Mouse (Mus musculus) forebrain, embryonic 15.5 days (tissue): Measurements from ENCODE around the gene Khdc1c. TPM values are rescaled to one million over a fixed set of nuclear protein-coding genes. Genes with fewer than 3 reads are reported as not detected.
A peak's percentile ranks its signal among the peaks of the same experiment; 100 is the strongest.
"Not testable (repeated sequence)": the region's sequence is repeated elsewhere in the genome, so short reads cannot be mapped to it uniquely, and the experiment has no call there.

Experiments
- ATAC-seq: fragments of 200-750 bp; cut with Nextera tagmentation; replicated peaks from 2 replicates; pipeline ENCODE4 v1.8.0; 2017; ENCODE audit warnings: mild to moderate bottlenecking, moderate TSS enrichment, moderate library complexity
- H3K27ac ChIP-seq: fragments of 300-500 bp; sonication (generic); replicated peaks from 2 replicates; pipeline ENCODE4 v1.5.1; 2015; ENCODE audit warnings: mild to moderate bottlenecking, inconsistent platforms
- H3K27me3 ChIP-seq: fragments of 300-500 bp; sonication (generic); 2 replicates; pipeline ENCODE4 v1.6.1; 2015; ENCODE audit warnings: inconsistent platforms
- H3K36me3 ChIP-seq: fragments of 300-500 bp; sonication (generic); 2 replicates; pipeline ENCODE4 v1.6.1; 2015; ENCODE audit warnings: mild to moderate bottlenecking, inconsistent platforms
- H3K4me1 ChIP-seq: fragments of 300-500 bp; sonication (generic); 2 replicates; pipeline ENCODE4 v1.6.1; 2015; ENCODE audit warnings: inconsistent platforms
- H3K4me2 ChIP-seq: fragments of 300-500 bp; sonication (generic); replicated peaks from 2 replicates; pipeline ENCODE4 v1.6.1; 2015; ENCODE audit warnings: mild to moderate bottlenecking, inconsistent platforms
- H3K4me3 ChIP-seq: fragments of 300-500 bp; sonication (generic); 2 replicates; pipeline ENCODE4 v1.5.1; 2015; ENCODE audit warnings: mild to moderate bottlenecking, inconsistent platforms
- H3K9ac ChIP-seq: fragments of 300-500 bp; sonication (generic); replicated peaks from 2 replicates; pipeline ENCODE4 v1.6.1; 2015; ENCODE audit warnings: mild to moderate bottlenecking, inconsistent platforms
- H3K9me3 ChIP-seq: fragments of 300-500 bp; sonication (generic); 2 replicates; pipeline ENCODE4 v1.6.1; 2016; ENCODE audit warnings: inconsistent platforms
- WGBS: fragments of 180-500 bp; shearing (Covaris S2); methylation state at CpG from one replicate; pipeline ENCODE4 v1.1.7; 2015; ENCODE audit warnings: mixed read lengths; 5-methylcytosine and 5-hydroxymethylcytosine counted together
- polyA plus RNA-seq: library from polyadenylated mRNA; unstranded; fragments of >200 nt; fragmentation: Nextera tagmentation; extraction: Ambion mirVana; gene quantifications from 2 replicates; pipeline ENCODE4 v1.2.1, GENCODE M21; 2015

Gene Khdc1c
- polyA plus RNA-seq = not detected in 2 replicates

DNA sequence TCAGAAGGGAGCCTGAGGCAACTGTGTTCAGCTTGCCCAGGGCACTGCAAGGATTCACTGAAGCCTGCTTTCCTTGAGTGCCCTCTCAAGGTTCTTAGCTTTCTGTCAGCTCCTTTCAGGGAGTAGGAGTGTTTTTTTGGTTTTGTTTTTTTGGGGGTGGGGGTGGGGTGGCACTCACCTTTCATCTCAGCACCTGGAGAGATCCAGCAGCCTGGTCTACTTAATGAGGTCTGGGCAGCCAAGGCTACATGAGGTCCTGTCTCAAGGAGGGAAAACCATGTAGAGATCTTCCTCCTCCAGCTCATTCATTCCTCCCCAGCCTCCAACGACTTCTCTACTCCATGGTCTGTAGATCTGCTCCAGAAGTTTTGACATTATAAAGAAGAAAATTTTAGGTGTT is at the start of gene Khdc1c:
TSS of gene Khdc1c (plus strand) at position 301 of the 400 bp plus-strand sequence.
- not testable (repeated sequence) for H3K27me3 ChIP-seq

DNA sequence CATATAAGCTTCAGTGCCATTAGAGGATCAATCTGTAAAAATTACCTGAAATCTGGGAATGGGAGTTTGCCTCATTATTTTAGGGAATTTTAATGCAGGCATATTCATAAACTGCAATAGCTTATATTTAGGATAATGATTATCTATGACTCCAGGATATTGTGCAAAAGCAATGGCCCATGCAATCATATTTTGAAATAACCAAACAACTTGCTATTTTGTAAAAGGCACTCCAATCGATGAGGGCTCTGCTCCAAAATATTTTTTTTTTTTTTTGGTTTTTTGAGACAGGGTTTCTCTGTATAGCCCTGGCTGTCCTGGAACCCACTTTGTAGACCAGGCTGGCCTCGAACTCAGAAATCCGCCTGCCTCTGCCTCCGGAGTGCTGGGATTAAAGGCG is 47.9 kb upstream of the Khdc1c start:
- 91% methylated on average over 5 of the region's 5 CpGs for WGBS
- not testable (repeated sequence) for H3K4me3 ChIP-seq, ATAC-seq, H3K36me3 ChIP-seq, H3K9ac ChIP-seq, H3K9me3 ChIP-seq, H3K4me2 ChIP-seq, H3K27me3 ChIP-seq, H3K4me1 ChIP-seq, H3K27ac ChIP-seq

More for the DNA sequence above, at the start of gene Khdc1c:
- not testable (repeated sequence) for H3K4me2 ChIP-seq, H3K27ac ChIP-seq, H3K9me3 ChIP-seq, H3K9ac ChIP-seq, H3K4me1 ChIP-seq, ATAC-seq, H3K4me3 ChIP-seq, H3K36me3 ChIP-seq
- WGBS = 76% methylated on average over 1 of the region's 1 CpGs

DNA sequence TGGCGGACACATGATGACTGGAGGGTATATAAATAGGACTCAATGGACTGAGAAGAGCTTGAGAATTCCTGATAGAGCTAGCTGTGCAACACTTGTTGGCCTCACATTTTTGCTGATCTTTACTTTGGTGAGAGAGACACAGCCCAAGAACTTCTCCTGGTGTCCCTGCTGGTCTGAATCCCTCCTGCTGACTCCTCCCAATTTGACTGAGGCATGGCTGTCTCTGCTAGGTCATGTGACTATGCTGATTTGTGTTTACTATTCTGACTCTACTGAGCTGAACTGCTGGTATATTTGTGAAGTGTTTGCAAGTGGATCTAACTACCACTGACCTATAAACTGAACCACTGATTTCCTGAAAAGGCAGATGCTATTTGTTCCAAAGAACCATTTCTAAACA is 46.5 kb upstream of the Khdc1c start:
- ATAC-seq = no peak
- 0 out of 2 replicates have a peak, but pooled peaks cover 3% of the 10 kb centered on the region for H3K4me1 ChIP-seq
- H3K27ac ChIP-seq = no peak overlapping the region
- no peaks in the 10 kb centered on the region for H3K9me3 ChIP-seq
- WGBS = 97% methylated on average over 1 of the region's 1 CpGs
- H3K4me2 ChIP-seq = no peak overlapping the region
- H3K36me3 ChIP-seq = no peaks in the 10 kb centered on the region
- H3K9ac ChIP-seq = no peak overlapping the region
- H3K27me3 ChIP-seq = no peaks in the 10 kb centered on the region
- H3K4me3 ChIP-seq = no peak overlapping the region

DNA sequence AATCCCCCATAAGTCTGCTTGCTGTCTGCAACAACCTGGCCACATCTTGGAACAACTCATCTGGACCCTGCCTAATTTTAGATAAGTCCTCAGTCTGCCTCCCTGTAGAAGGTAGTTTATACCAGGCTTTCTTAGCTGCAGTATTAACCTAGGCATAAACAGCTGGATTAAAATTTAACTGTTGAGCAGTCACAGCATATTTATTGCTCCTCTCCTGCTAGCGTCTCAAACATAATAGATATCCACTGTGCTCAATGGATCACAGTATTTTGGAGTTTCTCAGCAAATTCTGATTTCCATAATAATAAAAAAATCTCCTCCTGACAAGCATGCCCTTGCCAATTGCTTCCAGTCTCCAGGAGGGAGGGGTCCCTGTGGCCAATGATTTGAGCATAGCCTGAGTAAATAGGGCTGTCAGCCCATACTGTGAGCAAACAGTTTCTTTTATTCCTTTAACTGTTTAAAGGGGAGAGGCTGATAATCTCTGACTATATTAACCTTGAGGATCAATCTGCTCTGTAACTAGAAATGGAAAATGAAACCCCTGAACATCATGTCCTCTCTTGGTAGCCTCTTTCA is 44.0 kb upstream of the Khdc1c start:
- WGBS = 27% methylated on average over 1 of the region's 1 CpGs
- H3K27me3 ChIP-seq = no peaks in the 10 kb centered on the region
- H3K9ac ChIP-seq = no peak overlapping the region
- no peak for ATAC-seq
- H3K4me2 ChIP-seq = no peak overlapping the region
- H3K36me3 ChIP-seq = no peaks in the 10 kb centered on the region
- no peaks in the 10 kb centered on the region for H3K9me3 ChIP-seq
- H3K4me3 ChIP-seq = no peak overlapping the region
- H3K27ac ChIP-seq = no peak overlapping the region
- 0 out of 2 replicates have a peak, but pooled peaks cover 3% of the 10 kb centered on the region for H3K4me1 ChIP-seq

DNA sequence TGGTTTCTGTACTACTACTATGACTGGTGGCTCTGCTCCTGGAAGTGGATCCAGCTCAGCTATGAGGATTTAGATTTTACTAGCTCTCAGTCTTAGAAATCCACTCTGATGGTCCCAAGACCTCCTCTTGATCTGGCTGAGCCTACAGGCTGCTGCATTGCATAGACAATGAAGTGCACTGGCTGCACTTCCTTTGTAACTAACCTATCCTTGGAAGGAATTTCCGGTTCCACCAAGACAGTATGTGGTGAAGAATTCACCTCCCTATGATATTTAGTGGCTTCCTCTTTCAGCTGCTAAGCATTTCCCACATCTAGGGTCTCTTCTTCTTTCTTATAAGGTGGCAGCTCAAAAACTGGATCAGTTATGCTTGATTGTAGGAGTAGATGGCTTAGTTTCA is 43.5 kb upstream of the Khdc1c start:
- Histone ChIP-seq H3K9me3 (no peaks in the 10 kb centered on the region), H3K27ac (no peak overlapping the region), H3K27me3 (no peaks in the 10 kb centered on the region), H3K9ac (no peak overlapping the region), H3K4me2 (no peak overlapping the region), H3K36me3 (no peaks in the 10 kb centered on the region), H3K4me1 (0 out of 2 replicates have a peak, but pooled peaks cover 3% of the 10 kb centered on the region), H3K4me3 (no peak overlapping the region)
- no peak for ATAC-seq
- WGBS = 84% methylated on average over 1 of the region's 1 CpGs

DNA sequence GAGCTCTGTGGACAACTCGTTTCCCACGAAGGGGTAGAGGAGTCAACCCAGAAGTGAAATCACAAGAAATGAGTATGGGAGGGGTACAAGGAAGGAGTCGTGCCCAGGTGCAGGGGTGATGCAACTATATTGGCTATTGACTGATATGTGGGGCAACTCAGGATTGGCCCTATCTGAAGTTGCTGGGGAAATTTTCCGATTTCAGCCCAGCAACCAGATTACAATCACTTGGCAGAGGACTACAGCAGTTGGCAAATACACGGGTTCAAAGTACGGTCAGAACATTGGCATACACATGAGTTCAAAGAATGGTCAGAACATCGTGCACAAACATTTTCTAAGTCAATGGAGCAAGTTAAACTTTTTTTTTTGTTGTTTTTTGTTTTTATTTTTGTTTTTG is 41.4 kb upstream of the Khdc1c start:
- no peak for ATAC-seq
- no peaks in the 10 kb centered on the region for H3K27me3 ChIP-seq
- WGBS = 93% methylated on average over 7 of the region's 7 CpGs
- no peaks in the 10 kb centered on the region for H3K36me3 ChIP-seq
- H3K4me1 ChIP-seq = 0 out of 2 replicates have a peak, but pooled peaks cover 3% of the 10 kb centered on the region
- H3K4me3 ChIP-seq = no peak overlapping the region
- H3K9me3 ChIP-seq = no peaks in the 10 kb centered on the region
- H3K4me2 ChIP-seq = no peak overlapping the region
- H3K9ac ChIP-seq = no peak overlapping the region
- no peak overlapping the region for H3K27ac ChIP-seq

DNA sequence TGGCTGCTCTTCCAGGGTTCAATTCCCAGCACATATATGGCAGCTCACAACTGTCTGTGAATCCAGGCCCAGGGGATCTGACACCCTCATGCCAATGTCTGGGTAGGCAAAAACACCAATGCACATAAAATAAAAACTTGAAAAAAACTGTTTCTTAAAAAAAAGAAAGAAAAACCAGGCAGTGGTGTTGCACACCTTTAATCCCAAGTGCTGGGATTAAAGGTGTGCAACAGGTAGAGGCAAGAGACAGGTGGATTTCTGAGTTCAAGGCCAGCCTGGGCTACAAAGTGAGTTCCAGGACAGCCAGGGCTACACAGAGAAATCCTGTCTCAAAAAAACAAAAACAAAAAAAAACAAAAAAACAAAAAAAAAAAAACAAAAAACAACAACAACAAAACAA is 37.0 kb upstream of the Khdc1c start:
- H3K9me3 ChIP-seq, H3K4me3 ChIP-seq, H3K27ac ChIP-seq, H3K27me3 ChIP-seq, H3K36me3 ChIP-seq, H3K4me2 ChIP-seq, H3K9ac ChIP-seq, H3K4me1 ChIP-seq, ATAC-seq: not testable (repeated sequence)

DNA sequence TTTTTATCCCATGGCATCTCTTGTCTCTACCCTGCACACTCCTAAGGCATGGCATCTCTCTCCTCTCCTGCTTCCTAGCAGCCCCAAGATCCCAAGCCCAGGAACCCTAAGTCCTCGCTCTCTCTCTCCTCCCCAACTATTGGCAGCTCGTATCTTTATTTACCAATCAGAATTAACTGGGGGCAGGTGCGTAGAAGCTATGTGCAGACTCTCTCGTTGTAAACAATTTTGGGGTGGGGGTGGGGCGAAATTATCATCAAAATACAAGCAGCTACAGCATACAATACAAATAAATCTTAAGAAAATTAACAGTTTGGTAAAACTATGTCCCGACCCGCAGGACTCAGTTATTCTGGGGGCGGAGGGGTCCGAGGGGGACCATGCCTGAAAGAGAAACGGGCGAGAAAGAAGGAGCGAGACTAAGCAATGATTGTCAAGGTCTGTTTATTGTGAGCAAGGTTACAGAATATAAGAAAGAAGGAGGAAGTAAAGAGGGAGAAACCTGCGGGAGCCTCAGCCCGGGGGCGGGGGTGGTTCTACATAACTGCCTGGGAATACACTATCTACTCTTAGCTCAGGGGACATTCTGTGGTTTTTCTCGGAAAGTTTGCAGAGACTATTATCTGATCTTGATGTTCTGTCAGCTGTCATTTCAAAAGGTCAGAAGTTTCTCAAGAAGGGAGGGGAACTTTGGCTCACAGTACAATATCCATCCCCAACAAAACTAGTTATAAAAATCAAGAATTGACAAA is 34.7 kb upstream of the Khdc1c start:
- ATAC-seq = no peak
- Histone ChIP-seq H3K4me1 (no peaks in the 10 kb centered on the region), H3K36me3 (no peaks in the 10 kb centered on the region), H3K27me3 (no peaks in the 10 kb centered on the region), H3K4me2 (no peak overlapping the region), H3K9ac (no peak overlapping the region), H3K27ac (no peak overlapping the region), H3K4me3 (no peak overlapping the region), H3K9me3 (no peaks in the 10 kb centered on the region)
- 85% methylated on average over 16 of the region's 16 CpGs for WGBS

DNA sequence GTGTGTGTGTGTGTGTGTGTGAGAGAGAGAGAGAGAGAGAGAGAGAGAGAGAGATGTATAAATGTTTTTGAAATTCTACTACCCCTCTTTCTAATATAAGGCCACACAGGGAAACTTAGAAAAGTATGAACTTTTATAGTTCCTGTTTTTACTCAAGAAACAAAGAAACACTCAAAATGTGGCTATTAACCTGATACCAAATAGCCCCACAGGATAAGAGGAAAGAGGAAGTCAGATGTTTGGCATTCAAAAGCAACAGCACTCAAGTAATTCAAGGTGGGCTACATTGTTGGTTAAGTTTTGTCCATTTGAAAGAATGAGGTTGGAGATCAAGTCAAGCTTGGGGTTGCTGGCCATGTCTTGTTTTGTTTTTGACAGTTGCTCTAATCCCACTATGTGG is 32.3 kb upstream of the Khdc1c start:
- H3K27ac ChIP-seq = no peak overlapping the region
- H3K9ac ChIP-seq = no peak overlapping the region
- no peaks in the 10 kb centered on the region for H3K27me3 ChIP-seq
- no peaks in the 10 kb centered on the region for H3K4me1 ChIP-seq
- H3K4me3 ChIP-seq = no peak overlapping the region
- no peaks in the 10 kb centered on the region for H3K36me3 ChIP-seq
- no peak for ATAC-seq
- no peaks in the 10 kb centered on the region for H3K9me3 ChIP-seq
- no peak overlapping the region for H3K4me2 ChIP-seq

DNA sequence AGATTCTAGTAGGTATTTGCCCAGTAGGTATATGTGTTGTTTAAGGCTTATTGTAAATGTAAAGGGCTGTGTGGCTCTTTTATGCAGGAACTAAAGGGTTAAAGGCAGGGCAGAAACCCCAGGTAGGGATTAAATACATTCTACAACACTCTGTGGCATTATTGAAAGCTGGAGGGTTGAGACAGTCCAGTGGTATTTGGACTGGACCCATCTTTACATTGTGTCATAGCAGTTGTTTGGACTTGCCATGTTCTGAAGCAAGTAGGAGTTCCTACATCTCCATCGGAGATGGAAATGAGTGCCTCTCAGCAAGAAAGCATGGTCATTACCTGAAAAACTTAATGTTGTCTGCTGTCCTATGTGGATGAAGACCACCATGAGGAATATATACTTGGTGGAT is 27.4 kb upstream of the Khdc1c start:
- H3K9me3 ChIP-seq = no peaks in the 10 kb centered on the region
- no peak overlapping the region for H3K27ac ChIP-seq
- no peak overlapping the region for H3K9ac ChIP-seq
- no peaks in the 10 kb centered on the region for H3K36me3 ChIP-seq
- no peaks in the 10 kb centered on the region for H3K4me1 ChIP-seq
- 89% methylated on average over 1 of the region's 1 CpGs for WGBS
- no peaks in the 10 kb centered on the region for H3K27me3 ChIP-seq
- no peak for ATAC-seq
- H3K4me3 ChIP-seq = no peak overlapping the region
- H3K4me2 ChIP-seq = no peak overlapping the region

DNA sequence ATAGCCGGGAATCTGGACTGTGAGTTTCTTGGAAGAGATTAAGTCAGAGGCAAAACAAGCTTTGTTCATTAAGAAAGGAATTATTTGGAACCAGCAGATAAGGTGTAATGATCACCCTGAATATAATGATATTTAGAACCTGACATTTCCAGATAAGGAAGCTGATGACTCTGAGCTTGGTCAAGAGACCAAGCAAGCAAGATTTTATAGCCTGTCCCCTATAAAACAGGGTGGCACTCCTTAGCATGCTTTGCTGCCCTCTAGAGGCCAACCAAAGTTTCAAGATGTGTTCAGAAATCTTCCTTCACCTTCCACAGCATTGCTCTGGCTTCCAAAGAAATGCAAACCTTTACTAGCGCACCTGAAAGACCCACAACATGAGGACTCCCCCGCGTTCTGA is 23.9 kb upstream of the Khdc1c start:
- no peak overlapping the region for H3K9ac ChIP-seq
- no peaks in the 10 kb centered on the region for H3K4me1 ChIP-seq
- no peak overlapping the region for H3K4me3 ChIP-seq
- no peaks in the 10 kb centered on the region for H3K27me3 ChIP-seq
- no peak overlapping the region for H3K4me2 ChIP-seq
- no peaks in the 10 kb centered on the region for H3K9me3 ChIP-seq
- WGBS = 60% methylated on average over 4 of the region's 4 CpGs
- H3K27ac ChIP-seq = no peak overlapping the region
- H3K36me3 ChIP-seq = no peaks in the 10 kb centered on the region
- peak; percentile 61; the same call in 1 of the 2 replicates for ATAC-seq

DNA sequence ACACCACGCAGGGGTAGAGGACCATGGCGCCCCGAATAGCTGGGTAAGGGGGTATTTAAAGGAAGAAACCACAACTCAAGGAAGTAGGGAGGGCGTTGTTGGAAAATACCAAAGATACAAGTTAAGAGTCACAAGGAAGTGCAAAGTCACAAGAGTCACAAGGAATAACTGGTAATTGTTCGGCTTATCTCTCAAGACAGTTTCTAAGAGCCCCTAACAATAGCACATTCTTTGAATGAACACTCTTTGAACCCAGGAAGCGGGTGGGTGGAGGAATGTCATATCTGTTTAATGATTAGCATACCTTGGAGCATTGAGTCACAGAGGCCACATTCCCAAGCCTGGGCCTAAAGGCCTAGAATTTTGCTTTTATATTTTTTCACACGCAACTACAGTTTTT is 23.4 kb upstream of the Khdc1c start:
- 91% methylated on average over 7 of the region's 7 CpGs for WGBS
- not testable (repeated sequence) for ATAC-seq, H3K27me3 ChIP-seq, H3K4me2 ChIP-seq, H3K4me1 ChIP-seq, H3K9me3 ChIP-seq, H3K36me3 ChIP-seq, H3K27ac ChIP-seq, H3K4me3 ChIP-seq, H3K9ac ChIP-seq

DNA sequence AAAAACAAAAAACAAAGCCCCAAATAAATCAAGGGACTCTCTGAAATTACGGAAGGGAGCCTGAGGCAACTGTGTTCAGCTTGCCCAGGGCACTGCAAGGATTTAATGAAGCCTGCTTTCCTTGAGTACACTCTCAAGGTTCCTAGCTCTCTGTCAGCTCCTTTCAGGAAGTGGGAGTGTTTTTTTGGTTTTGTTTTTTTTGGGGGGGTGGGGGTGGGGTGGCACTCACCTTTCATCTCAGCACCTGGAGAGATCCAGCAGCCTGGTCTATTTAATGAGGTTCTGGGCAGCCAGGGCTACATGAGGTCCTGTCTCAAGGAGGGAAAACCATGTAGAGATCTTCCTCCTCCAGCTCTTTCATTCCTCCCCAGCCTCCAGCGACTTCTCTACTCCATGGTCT is 18.8 kb upstream of the Khdc1c start, which contains the start of gene Khdc1a:
TSS of gene Khdc1a (plus strand) at position 301 of the 400 bp plus-strand sequence.
- H3K36me3 ChIP-seq = no peaks in the 10 kb centered on the region
- H3K9me3 ChIP-seq = no peaks in the 10 kb centered on the region
- no peaks in the 10 kb centered on the region for H3K27me3 ChIP-seq
- ATAC-seq = no peak
- WGBS = 81% methylated on average over 2 of the region's 2 CpGs
- no peak within 1 kb of the TSS for H3K9ac ChIP-seq
- no peaks in the 10 kb centered on the region for H3K4me1 ChIP-seq
- no peak within 1 kb of the TSS for H3K4me2 ChIP-seq
- no peak within 1 kb of the TSS for H3K4me3 ChIP-seq
- H3K27ac ChIP-seq = no peak within 1 kb of the TSS
